Mouse (Mus musculus) limb, embryonic 13.5 days (tissue): Measurements from ENCODE around the gene Gm20671. TPM values are rescaled to one million over a fixed set of nuclear protein-coding genes. Genes with fewer than 3 reads are reported as not detected.
"Not testable (repeated sequence)": the region's sequence is repeated elsewhere in the genome, so short reads cannot be mapped to it uniquely, and the experiment has no call there.

Experiments
- ATAC-seq: fragments of 200-750 bp; cut with Nextera tagmentation; 2 replicates; pipeline ENCODE4 v1.8.0; 2017; ENCODE audit warnings: low read depth, moderate number of reproducible peaks, moderate TSS enrichment; ENCODE audit not compliant: low FRiP score
- H3K27ac ChIP-seq: fragments of 300-500 bp; sonication (generic); 2 replicates; pipeline ENCODE4 v1.5.1; 2015; ENCODE audit warnings: inconsistent platforms, mild to moderate bottlenecking, moderate library complexity
- H3K27me3 ChIP-seq: fragments of 300-500 bp; sonication (generic); 2 replicates; pipeline ENCODE4 v1.6.1; 2015; ENCODE audit warnings: mild to moderate bottlenecking, inconsistent platforms
- H3K36me3 ChIP-seq: fragments of 300-500 bp; sonication (generic); 2 replicates; pipeline ENCODE4 v1.6.1; 2015; ENCODE audit warnings: inconsistent platforms, mild to moderate bottlenecking, moderate library complexity
- H3K4me1 ChIP-seq: fragments of 300-500 bp; sonication (generic); 2 replicates; pipeline ENCODE4 v1.6.1; 2015; ENCODE audit warnings: inconsistent platforms
- H3K4me2 ChIP-seq: fragments of 300-500 bp; sonication (generic); replicated peaks from 2 replicates; pipeline ENCODE4 v1.6.1; 2015; ENCODE audit warnings: inconsistent platforms, mild to moderate bottlenecking, moderate library complexity
- H3K4me3 ChIP-seq: fragments of 300-500 bp; sonication (generic); 2 replicates; pipeline ENCODE4 v1.5.1; 2015; ENCODE audit warnings: moderate library complexity, mild to moderate bottlenecking, inconsistent platforms
- H3K9ac ChIP-seq: fragments of 300-500 bp; sonication (generic); 2 replicates; pipeline ENCODE4 v1.6.1; 2015; ENCODE audit warnings: mild to moderate bottlenecking, inconsistent platforms
- H3K9me3 ChIP-seq: fragments of 300-500 bp; sonication (generic); 2 replicates; pipeline ENCODE4 v1.6.1; 2016; ENCODE audit warnings: inconsistent platforms
- WGBS: fragments of 180-500 bp; shearing (Covaris S2); methylation state at CpG from one replicate; pipeline ENCODE4 v1.1.7; 2015; 5-methylcytosine and 5-hydroxymethylcytosine counted together
- polyA plus RNA-seq: library from polyadenylated mRNA; unstranded; fragments of >200 nt; fragmentation: Nextera tagmentation; extraction: Ambion mirVana; gene quantifications from 2 replicates; pipeline ENCODE4 v1.2.1, GENCODE M21; 2015

The Gm20671 gene
- polyA plus RNA-seq: not detected in 2 replicates

DNA sequence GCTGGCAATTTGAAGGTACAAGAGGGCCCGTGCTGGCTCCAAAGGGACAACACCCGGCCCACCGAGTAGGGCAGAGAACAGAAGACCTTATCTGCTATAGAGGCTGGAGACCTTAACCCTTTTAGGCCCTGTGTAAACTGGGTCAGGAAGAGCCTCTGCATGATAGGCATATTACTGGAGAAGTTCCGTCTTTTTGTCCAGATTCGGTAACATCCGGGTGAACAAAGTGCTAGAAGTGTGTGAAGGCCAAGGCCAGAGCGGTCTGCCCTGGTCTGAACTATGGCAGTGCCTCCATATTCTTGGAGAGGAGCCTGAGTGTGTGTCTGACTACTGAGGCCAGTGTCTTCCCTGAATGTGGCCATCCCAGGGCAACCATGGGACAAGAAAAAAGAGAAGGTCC is at the start of gene Gm20671:
Gene Gm20671 (minus strand): TSS at position 101 of the 400 bp plus-strand sequence.
- no peak within 1 kb of the TSS for H3K4me3 ChIP-seq
- no peaks in the 10 kb centered on the region for H3K27me3 ChIP-seq
- H3K4me1 ChIP-seq: no peaks in the 10 kb centered on the region
- no peak within 1 kb of the TSS for H3K4me2 ChIP-seq
- no peak within 1 kb of the TSS for H3K9ac ChIP-seq
- no peak within 1 kb of the TSS for H3K27ac ChIP-seq
- no peak for ATAC-seq
- H3K9me3 ChIP-seq: no peaks in the 10 kb centered on the region
- WGBS: 92% methylated on average over 7 of the region's 7 CpGs
- peaks cover 76% of the 10 kb centered on the region for H3K36me3 ChIP-seq

GRCm38 (mm10) chr5:32872346-32872745 is 45.4 kb upstream of the Gm20671 start:
- Histone ChIP-seq H3K36me3 (peaks cover 76% of the 10 kb centered on the region), H3K4me2 (no peak overlapping the region), H3K27me3 (no peaks in the 10 kb centered on the region), H3K4me1 (no peaks in the 10 kb centered on the region), H3K9me3 (no peaks in the 10 kb centered on the region), H3K4me3 (no peak overlapping the region), H3K27ac (no peak overlapping the region), H3K9ac (no peak overlapping the region)
- 94% methylated on average over 5 of the region's 5 CpGs for WGBS
- ATAC-seq: no peak

- no peak for ATAC-seq
- 89% methylated on average over 5 of the region's 5 CpGs for WGBS
- H3K27me3 ChIP-seq: no peaks in the 10 kb centered on the region
- H3K9ac ChIP-seq: no peak overlapping the region
- H3K9me3 ChIP-seq: no peaks in the 10 kb centered on the region
- no peak overlapping the region for H3K27ac ChIP-seq
- peaks cover 4% of the 10 kb centered on the region for H3K4me1 ChIP-seq
- H3K4me2 ChIP-seq: no peak overlapping the region
- peaks cover 60% of the 10 kb centered on the region for H3K36me3 ChIP-seq
- H3K4me3 ChIP-seq: no peak overlapping the region
Measured at GRCm38 (mm10) chr5:32869389-32870024, 42.6 kb upstream of the Gm20671 start.

DNA sequence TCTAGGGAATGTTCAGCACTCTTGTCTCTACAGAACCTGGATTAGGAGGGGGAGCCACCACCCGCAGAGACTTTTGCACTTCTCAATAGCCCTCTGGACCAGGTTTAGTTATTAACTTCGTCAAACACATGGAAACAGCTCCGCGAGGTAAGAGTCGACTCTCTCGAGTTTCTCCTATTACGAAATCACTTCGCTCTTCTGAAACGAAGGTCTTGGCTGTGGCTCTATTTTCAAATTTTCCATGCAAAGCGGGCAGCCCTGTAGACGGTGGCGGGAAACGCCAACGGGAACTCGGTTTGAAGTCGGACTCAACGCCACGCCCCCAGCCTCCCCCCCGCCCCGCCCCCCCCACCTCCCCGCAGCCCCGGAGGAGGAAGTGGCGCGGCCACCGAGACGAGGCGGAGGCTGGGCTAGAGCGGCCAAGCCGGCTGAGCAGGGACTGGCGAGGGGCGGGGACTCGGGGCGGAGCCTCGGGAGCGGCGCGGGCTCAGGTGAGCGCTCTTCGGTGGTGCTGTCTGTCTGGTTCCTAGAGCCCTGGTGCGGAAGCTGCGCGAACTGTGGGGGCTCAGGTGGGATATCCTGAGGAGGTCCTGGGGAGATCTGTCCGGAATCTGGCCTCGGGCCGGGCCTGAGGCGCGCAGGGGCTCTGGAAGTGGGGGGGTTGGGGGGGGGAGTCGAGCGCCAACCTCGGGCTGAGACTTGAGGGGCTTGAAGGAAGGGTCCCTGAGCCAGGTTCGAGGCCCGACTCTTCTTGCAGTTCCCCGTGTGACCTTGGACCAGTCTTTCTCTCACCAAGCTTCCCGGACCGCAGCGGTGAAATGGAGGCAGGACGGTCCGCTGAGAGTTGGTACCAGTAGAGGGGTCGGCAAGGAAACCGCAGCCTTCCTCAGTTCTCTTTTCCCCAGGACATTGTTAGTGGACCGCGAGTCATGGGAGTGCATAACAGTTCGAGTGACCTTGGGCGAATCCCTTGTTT is 36.6 kb upstream of the Gm20671 start, which contains the start of gene Depdc5:
Gene Depdc5 (plus strand): TSS at position 449 of the 976 bp plus-strand sequence.
- WGBS: under 1% methylated on average over 62 of the region's 64 CpGs
- H3K9me3 ChIP-seq: no peaks in the 10 kb centered on the region
- ATAC-seq: peak; percentile 99

DNA sequence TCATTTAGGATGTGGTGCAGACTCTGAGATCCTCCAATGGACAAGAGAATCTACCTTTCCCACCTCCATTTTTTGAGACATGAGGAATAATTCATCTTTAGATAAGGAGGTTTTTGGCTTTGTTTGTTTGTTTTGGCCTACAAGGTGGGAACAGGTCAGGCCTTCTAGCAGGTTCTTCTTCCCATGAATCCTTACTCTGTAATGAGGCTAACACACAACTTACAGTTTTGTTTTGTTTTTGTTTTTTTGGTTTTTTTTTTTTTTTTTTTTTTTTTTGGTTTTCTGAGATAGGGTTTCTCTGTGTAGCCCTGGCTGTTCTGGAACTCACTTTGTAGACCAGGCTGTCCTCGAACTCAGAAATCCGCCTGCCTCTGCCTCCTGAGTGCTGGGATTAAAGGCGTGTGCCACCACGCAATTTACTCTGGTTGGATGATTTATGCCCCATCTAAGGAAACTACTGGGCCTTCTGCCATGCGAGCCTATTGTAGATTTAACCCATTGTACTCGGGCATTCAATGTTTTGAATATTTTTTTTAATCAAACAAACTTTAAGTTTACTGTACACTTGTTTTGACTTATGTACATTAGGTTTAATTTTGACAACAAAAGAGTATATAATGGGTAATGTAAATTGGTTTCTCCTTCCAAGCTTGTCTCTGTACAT is 35.7 kb upstream of the Gm20671 start:
- 61% methylated on average over 6 of the region's 6 CpGs for WGBS
- Histone ChIP-seq H3K36me3 (peaks cover 11% of the 10 kb centered on the region), H3K27me3 (no peaks in the 10 kb centered on the region), H3K9ac (no peak overlapping the region), H3K4me3 (peak overlapping the region; percentile 69), H3K9me3 (no peaks in the 10 kb centered on the region), H3K4me2 (peak overlapping the region; percentile 71), H3K4me1 (peaks cover 9% of the 10 kb centered on the region), H3K27ac (peak overlapping the region; percentile 72)
- no peak for ATAC-seq

More for the DNA sequence above, 36.6 kb upstream of the Gm20671 start, which contains the start of gene Depdc5:
- no peaks in the 10 kb centered on the region for H3K27me3 ChIP-seq
- H3K36me3 ChIP-seq: peaks cover 20% of the 10 kb centered on the region
- H3K4me3 ChIP-seq: peak within 1 kb of the TSS; percentile 69
- H3K4me2 ChIP-seq: peak within 1 kb of the TSS; percentile 71
- H3K4me1 ChIP-seq: peaks cover 9% of the 10 kb centered on the region
- peak within 1 kb of the TSS; percentile 72 for H3K27ac ChIP-seq
- H3K9ac ChIP-seq: peak within 1 kb of the TSS; percentile 77

DNA sequence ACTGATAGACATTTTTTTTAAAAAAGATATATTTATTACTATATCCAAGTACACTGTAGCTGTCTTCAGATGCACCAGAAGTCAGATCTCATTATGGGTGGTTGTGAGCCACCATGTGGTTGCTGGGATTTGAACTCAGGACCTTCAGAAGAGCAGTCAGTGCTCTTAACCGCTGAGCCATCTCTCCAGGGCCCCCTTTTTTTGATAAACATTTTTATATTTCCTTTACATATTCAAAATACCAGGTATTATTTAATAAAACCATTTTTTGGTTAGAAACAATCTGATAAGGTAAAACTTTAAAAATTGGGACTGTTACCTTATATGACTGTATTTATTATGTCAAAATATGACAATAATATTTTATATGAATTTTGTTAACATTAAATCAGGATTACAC is 34.2 kb upstream of the Gm20671 start:
- no peak for ATAC-seq
- H3K9ac ChIP-seq: no peak overlapping the region
- no peak overlapping the region for H3K27ac ChIP-seq
- H3K4me2 ChIP-seq: no peak overlapping the region
- H3K9me3 ChIP-seq: no peaks in the 10 kb centered on the region
- peaks cover 2% of the 10 kb centered on the region; the same call in 1 of the 2 replicates for H3K36me3 ChIP-seq
- H3K4me1 ChIP-seq: peaks cover 11% of the 10 kb centered on the region
- WGBS: 92% methylated on average over 1 of the region's 1 CpGs
- H3K4me3 ChIP-seq: no peak overlapping the region
- no peaks in the 10 kb centered on the region for H3K27me3 ChIP-seq

GRCm38 (mm10) chr5:32857781-32858220 is 30.9 kb upstream of the Gm20671 start:
- Histone ChIP-seq H3K4me3 (peak overlapping the region; percentile 45), H3K4me1 (peaks cover 12% of the 10 kb centered on the region; the same call in 1 of the 2 replicates), H3K9me3 (no peaks in the 10 kb centered on the region), H3K4me2 (peak overlapping the region; percentile 62), H3K27ac (peak overlapping the region; percentile 63; the same call in 1 of the 2 replicates), H3K36me3 (no peaks in the 10 kb centered on the region), H3K9ac (peak overlapping the region; percentile 50), H3K27me3 (no peaks in the 10 kb centered on the region)
- 2% methylated on average over 6 of the region's 6 CpGs for WGBS
- ATAC-seq: peak; percentile 21; the same call in 1 of the 2 replicates

- not testable (repeated sequence) for ATAC-seq, H3K4me2 ChIP-seq, H3K4me3 ChIP-seq, H3K9me3 ChIP-seq, H3K9ac ChIP-seq, H3K27me3 ChIP-seq, H3K27ac ChIP-seq
- WGBS: 95% methylated on average over 3 of the region's 3 CpGs
- Histone ChIP-seq H3K36me3 (peaks cover 15% of the 10 kb centered on the region), H3K4me1 (peaks cover 30% of the 10 kb centered on the region)
Measured at GRCm38 (mm10) chr5:32855274-32855673, 28.4 kb upstream of the Gm20671 start.

DNA sequence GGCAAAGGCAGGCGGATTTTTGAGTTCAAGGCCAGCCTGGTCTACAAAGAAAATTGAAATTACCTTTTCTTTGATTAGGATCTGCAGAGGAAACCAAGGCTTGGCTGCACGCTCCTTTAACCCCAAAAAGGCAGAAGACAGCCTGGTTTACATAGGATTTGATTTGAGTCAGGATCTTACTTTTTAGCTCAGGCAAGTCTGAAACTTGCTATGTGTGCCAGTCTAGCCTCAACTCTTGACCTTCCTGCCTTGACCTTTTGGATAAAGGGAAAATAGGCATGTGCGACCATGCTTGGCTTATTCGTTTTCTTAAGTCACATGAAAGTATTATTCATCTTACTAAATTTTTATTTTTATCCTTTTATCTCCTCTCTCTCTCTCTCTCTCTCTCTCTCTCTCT is 27.9 kb upstream of the Gm20671 start:
- no peak overlapping the region for H3K4me3 ChIP-seq
- no peak for ATAC-seq

DNA sequence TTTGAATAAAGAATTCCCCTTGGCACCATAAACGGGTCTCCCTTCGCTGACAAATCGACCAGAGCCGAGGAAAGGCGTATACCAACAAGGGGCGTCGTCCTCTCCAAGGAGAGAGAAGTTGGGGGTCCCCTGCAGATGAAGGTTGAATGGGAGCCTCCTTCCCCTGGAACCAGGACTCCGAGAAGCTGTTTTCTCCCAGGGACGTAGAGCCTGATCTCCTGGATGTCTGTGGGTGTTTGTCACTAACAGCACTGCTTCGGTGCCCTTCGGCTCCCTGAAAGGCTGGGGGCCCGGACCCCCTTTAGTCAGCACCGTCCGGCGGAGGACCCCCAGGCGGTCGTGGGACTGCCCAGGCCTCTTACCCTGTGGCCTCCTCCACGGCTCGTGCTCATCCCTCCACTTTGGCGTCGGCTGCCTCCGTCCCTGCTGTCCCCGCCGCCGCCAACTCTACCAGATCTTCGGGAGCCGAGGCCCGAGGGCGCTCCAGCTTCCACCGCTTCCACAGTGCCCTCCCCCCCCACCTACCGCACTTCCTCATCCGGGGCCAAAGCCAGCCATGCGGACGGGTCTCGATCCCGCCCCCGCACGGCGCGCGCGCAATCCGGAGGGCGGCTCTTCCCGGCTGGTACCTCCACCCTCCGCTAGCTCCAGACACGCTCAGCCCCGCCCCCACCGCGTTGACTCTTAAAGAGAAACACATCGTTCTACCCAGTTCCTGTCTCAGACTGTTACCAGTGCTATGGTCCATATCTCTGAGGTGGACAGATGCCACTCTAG is 27.0 kb upstream of the Gm20671 start, which contains the start of gene Prr14l:
Gene Prr14l (minus strand): TSS at position 526 of the 777 bp plus-strand sequence.
- H3K4me3 ChIP-seq: peak within 1 kb of the TSS; percentile 98
- H3K4me1 ChIP-seq: peaks cover 30% of the 10 kb centered on the region
- WGBS: under 1% methylated on average over 49 of the region's 51 CpGs
- H3K9ac ChIP-seq: peak within 1 kb of the TSS; percentile 98
- H3K4me2 ChIP-seq: peak within 1 kb of the TSS; percentile 83
- H3K27ac ChIP-seq: peak within 1 kb of the TSS; percentile 79
- peaks cover 19% of the 10 kb centered on the region for H3K36me3 ChIP-seq
- no peaks in the 10 kb centered on the region for H3K27me3 ChIP-seq
- peak; percentile 96 for ATAC-seq
- H3K9me3 ChIP-seq: no peaks in the 10 kb centered on the region

More for the DNA sequence above, 27.9 kb upstream of the Gm20671 start:
- Histone ChIP-seq H3K4me2 (peak overlapping the region; percentile 83; the same call in 1 of the 2 replicates), H3K36me3 (peaks cover 17% of the 10 kb centered on the region), H3K4me1 (peaks cover 30% of the 10 kb centered on the region), H3K27ac (no peak overlapping the region; the same call in 1 of the 2 replicates), H3K27me3 (no peaks in the 10 kb centered on the region), H3K9me3 (no peaks in the 10 kb centered on the region), H3K9ac (no peak overlapping the region)
- WGBS: 83% methylated on average over 4 of the region's 4 CpGs

- 74% methylated on average over 6 of the region's 6 CpGs for WGBS
Measured at GRCm38 (mm10) chr5:32852026-32852425, 25.1 kb upstream of the Gm20671 start.

More at GRCm38 (mm10) chr5:32852026-32852425, 25.1 kb upstream of the Gm20671 start:
- Histone ChIP-seq H3K36me3 (peaks cover 30% of the 10 kb centered on the region), H3K27ac (no peak overlapping the region), H3K4me3 (peak overlapping the region; percentile 98), H3K4me2 (peak overlapping the region; percentile 83), H3K9ac (peak overlapping the region; percentile 52; the same call in 1 of the 2 replicates), H3K4me1 (peaks cover 27% of the 10 kb centered on the region), H3K27me3 (no peaks in the 10 kb centered on the region), H3K9me3 (no peaks in the 10 kb centered on the region)
- ATAC-seq: no peak
